Mouse (Mus musculus) urinary bladder, adult 18-20 months (tissue): ENCODE measurements around the gene Hoxb5.

Experiments used
- DNase-seq, 2 experiments: peaks; one replicate each; pipeline ENCODE4 v3.0.0; 2022; ENCODE audit warnings: low spot score in 2 of 2, mixed read lengths in 2 of 2

Gene Hoxb5

DNA sequence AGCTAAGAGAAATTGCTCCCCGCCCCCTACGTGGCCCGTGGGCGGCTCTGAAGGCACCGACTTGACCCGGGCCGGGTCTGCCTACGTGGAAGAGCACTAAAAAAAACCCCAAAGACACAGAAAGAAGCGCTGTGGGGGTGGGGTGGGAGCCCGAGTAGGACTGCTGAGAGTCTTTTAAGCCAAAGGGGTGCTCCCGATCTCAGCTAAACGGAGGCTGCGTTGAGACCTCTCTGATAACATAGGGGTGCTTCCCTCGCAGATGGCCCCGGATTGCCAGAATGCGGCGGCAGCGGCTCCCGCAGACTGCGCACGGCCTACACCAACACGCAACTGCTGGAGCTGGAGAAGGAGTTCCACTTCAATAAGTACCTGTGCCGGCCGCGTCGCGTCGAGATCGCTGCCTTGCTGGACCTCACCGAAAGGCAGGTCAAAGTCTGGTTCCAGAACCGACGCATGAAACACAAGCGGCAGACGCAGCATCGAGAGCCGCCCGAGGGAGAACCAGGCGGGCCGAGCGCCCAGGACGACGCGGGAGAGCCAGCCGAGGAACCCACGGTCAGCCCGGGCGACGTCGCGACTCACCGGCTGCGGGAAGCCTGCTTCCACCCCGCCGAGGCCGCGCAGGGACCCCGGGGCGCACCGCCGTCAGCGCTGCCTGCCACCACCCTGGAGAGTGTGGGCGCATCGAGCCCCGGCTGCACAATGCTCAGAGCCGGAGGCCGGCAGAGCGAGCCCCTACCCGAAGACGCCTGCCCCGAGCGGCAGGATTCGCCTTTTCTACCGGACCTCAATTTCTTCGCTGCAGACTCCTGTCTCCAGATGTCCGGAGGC is 49.8 kb downstream of the Hoxb5 start:
- no peak for DNase-seq

DNA sequence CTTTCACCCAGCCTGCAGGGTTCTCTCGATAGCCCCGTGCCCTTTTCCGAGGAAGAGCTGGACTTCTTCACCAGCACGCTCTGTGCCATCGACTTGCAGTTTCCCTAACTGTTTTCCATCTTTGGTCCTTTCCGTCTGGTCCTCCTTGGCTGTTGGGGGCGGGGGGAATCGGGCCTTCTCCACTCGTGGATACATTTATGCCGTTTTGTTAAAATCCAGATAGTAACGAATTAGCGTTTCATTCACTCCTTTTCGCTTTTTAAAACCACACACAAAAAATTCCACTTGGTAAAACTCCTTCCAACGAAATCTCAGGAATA is 50.3 kb downstream of the Hoxb5 start:
- DNase-seq, result no peak

DNA sequence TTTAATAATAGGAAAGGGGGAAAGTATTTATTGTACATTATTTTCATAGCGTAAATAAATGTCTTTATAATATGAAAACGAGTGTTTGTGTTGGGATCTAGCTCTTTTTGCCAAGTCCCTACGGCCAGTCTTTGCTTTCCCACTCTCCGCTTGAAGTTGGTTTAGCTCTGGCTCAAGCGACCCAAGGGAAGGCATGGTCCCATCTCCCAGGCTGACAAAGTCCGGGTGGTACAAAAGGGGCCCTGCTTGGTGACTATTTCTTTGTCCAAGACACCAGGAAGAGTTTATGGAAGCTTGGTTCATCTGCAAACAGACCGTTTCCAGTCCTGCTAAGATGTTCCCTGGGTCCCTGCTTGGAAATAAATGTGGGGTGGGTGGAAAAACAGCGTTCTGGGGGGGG is 50.8 kb downstream of the Hoxb5 start:
- no peak for DNase-seq

DNA sequence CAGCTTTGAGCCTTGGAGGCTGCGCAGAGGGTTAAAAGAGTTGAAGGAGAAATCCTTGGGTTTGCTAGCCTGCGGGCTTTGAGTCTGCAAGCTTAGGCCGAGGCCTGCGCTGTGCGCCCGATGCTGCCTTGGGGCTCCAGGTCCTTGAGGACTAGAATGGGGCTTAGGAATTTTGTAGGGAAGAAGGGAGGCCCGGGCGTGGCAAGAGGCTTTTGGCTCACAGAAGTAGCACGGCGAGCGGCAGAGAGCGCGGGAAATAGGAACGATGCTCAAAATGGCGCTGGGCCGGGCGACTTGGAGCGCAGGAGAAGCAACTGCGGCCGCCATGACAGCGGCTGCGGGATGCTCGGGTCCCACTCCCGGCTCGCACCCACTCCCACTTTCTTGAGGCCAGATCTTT is 51.2 kb downstream of the Hoxb5 start:
- no peak for DNase-seq

DNA sequence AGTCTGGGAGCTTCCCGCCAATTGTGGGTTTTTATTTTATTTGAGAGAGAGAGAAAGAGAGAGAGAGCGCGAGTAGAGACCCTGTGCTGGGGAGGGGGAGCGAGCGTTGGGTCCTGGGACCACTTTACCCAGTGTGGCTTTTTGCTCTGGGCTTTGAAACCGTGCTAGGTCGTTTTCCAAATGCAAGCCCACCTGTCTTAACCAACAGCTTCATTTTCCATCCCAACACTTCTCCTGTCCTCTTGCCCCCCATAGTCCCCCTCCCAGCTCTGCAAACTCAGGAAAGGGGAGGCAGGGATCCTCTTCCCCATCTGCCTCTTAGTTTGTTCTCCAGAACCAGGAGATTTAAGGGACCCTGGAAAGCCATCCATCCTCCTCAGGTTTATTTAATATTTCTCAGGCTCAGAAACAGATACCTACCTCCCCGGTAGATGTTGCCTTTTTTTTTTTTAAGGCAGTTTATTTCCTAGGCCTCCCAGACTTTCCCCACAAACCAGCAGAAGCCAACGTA is 51.7 kb downstream of the Hoxb5 start:
- no peak for DNase-seq
